In the genomic region with DNA sequence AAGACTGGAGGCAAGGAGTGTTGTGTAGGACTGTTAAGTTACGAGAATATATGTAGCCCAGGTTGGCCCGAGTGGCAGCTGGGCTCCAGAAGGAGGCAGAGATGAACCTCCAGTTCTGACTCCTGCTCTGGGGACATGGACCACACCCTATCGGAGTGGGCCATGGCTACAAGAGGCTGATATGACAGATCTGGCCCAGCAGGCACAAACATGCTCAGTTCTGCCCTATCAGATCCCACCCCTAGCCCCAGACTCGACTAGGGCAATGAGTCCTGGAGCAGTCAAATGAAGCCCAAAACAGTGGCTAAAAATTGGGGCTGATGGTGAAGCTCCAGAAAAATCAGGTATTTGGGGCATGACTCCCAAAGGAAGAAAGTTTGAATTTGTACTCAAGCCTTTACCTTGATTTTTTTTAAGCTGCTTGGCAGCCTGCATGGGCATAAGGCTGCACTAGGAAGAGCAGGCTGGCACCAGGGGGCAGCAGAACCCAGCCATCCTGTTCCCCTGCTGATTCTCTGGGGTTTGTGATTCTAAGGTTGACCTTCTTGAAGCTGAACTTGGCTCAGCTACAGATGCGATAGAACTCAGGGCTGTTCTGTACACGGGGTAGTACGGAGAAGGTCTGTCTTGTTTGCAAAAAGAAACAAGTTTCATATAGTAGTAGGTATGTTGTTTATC, we compare ENCODE assay signal across 10 mouse cellular contexts. TPM values are rescaled to one million over a fixed set of nuclear protein-coding genes. Genes with fewer than 3 reads are reported as not detected.
DNase-seq lines count a peak whose midpoint lies in the region; ATAC-seq and TF ChIP-seq lines count a peak whose summit lies in the region.
"Had no signal": no experiment of that assay in that cellular context is flagged by ENCODE, and none has a peak within 500 bp of the region (broad histone marks: within the 10 kb centered on the region; RNA-seq: fewer than 3 reads in every experiment).

No protein-coding gene starts in this region.

- no peak for TF ChIP-seq POLR2A in limb, embryonic 14.5 days (IDR thresholded peaks at IDR 0.05; ENCODE audit: borderline replicate concordance, extremely low read depth, insufficient read depth, insufficient read length)

- in situ Hi-C loops in Patski (cut with MboI; ENCODE audit: low pct_unique_long_range_greater_than_20kb) = loop anchor here (5.0 to 25.0 kb wide), 4 partner anchors 40 to 505 kb away; no protein-coding TSS in a partner anchor

- H3K9me3 ChIP-seq in liver, embryonic 12.5 days (replicated peaks) = no peaks in the 10 kb centered on the region
- no peaks in the 10 kb centered on the region for H3K9me3 ChIP-seq in hindbrain, embryonic 15.5 days
- H3K9me3 ChIP-seq in limb, embryonic 14.5 days (ENCODE audit: control insufficient read depth, low read length) = no peaks in the 10 kb centered on the region
- no peaks in the 10 kb centered on the region for H3K9me3 ChIP-seq in midbrain, embryonic 11.5 days (ENCODE audit: control insufficient read depth, low read length)
- H3K9me3 ChIP-seq: embryonic facial prominence, embryonic 15.5 days had no signal

- H3K4me2 ChIP-seq in liver, embryonic 12.5 days = no peak overlapping the region
- H3K4me2 ChIP-seq in hindbrain, embryonic 15.5 days = peak overlapping the region; percentile 85
- no peak overlapping the region for H3K4me2 ChIP-seq in limb, embryonic 14.5 days (replicated peaks; ENCODE audit: low read depth, low read length, severe bottlenecking)
- no peak overlapping the region for H3K4me2 ChIP-seq in midbrain, embryonic 11.5 days
- H3K4me2 ChIP-seq: embryonic facial prominence, embryonic 15.5 days had no signal

- H3K4me1 ChIP-seq in liver, embryonic 12.5 days = peaks cover 20% of the 10 kb centered on the region
- peaks cover 59% of the 10 kb centered on the region for H3K4me1 ChIP-seq in hindbrain, embryonic 15.5 days (replicated peaks)
- H3K4me1 ChIP-seq in limb, embryonic 14.5 days (ENCODE audit: control insufficient read depth, insufficient read depth, low read length) = no peaks in the 10 kb centered on the region; the same call in 1 of the 2 replicates
- peaks cover 35% of the 10 kb centered on the region for H3K4me1 ChIP-seq in midbrain, embryonic 11.5 days (ENCODE audit: control insufficient read depth, insufficient read depth, low read length)

- CTCF ChIA-PET in Patski (lab: Charles Lee) = interaction anchor here (1.1 to 2.4 kb wide), 7 partner anchors 12 to 231 kb away, joined by 3 to 10 read pairs (median 5); no protein-coding TSS in a partner anchor

- no peaks in the 10 kb centered on the region for H3K36me3 ChIP-seq in liver, embryonic 12.5 days
- no peaks in the 10 kb centered on the region for H3K36me3 ChIP-seq in hindbrain, embryonic 15.5 days
- H3K36me3 ChIP-seq in limb, embryonic 14.5 days (ENCODE audit: control insufficient read depth, insufficient read depth, low read length) = no peaks in the 10 kb centered on the region
- no peaks in the 10 kb centered on the region for H3K36me3 ChIP-seq in midbrain, embryonic 11.5 days (ENCODE audit: control insufficient read depth, insufficient read depth, low read length)
- H3K36me3 ChIP-seq: embryonic facial prominence, embryonic 15.5 days had no signal

- DNase-seq in liver (peak; percentile 38), Patski (ENCODE audit: low read depth, low spot score) (no peak)
- peak; percentile 67 to 70 for DNase-seq in cerebellum, postnatal 10 days
- DNase-seq in limb, embryonic 14.5 days (ENCODE audit: low spot score) = peak; percentile 58
- DNase-seq in right cerebral cortex, postnatal 14 days = peak; percentile 50
- DNase-seq in midbrain, embryonic 11.5 days (ENCODE audit: low spot score, missing footprints) = no peak

- ATAC-seq in liver, embryonic 12.5 days = no peak; the same call in 1 of the 2 replicates
- ATAC-seq in Patski = no peak
- no peak for ATAC-seq in hindbrain, embryonic 15.5 days (ENCODE audit: low FRiP score, low read depth)
- ATAC-seq in limb, embryonic 14.5 days (ENCODE audit: low FRiP score, low read depth) = no peak
- ATAC-seq in midbrain, embryonic 11.5 days (ENCODE audit: low FRiP score) = no peak

- no peak overlapping the region for H3K27ac ChIP-seq in liver, embryonic 12.5 days
- no peak overlapping the region for H3K27ac ChIP-seq in hindbrain, embryonic 15.5 days (replicated peaks)
- H3K27ac ChIP-seq in limb, embryonic 14.5 days (replicated peaks; ENCODE audit: low read depth, low read length) = no peak overlapping the region
- no peak overlapping the region for H3K27ac ChIP-seq in midbrain, embryonic 11.5 days (ENCODE audit: low read depth, low read length)
- H3K27ac ChIP-seq: embryonic facial prominence, embryonic 15.5 days had no signal

- no peak overlapping the region for H3K9ac ChIP-seq in liver, embryonic 12.5 days
- no peak overlapping the region for H3K9ac ChIP-seq in hindbrain, embryonic 15.5 days
- no peak overlapping the region for H3K9ac ChIP-seq in limb, embryonic 14.5 days (ENCODE audit: low read depth, low read length, severe bottlenecking)
- H3K9ac ChIP-seq in midbrain, embryonic 11.5 days (ENCODE audit: low read length) = no peak overlapping the region
- H3K9ac ChIP-seq: embryonic facial prominence, embryonic 15.5 days had no signal

- no peak overlapping the region for H3K4me3 ChIP-seq in liver, embryonic 12.5 days
- H3K4me3 ChIP-seq in hindbrain, embryonic 15.5 days = no peak overlapping the region
- H3K4me3 ChIP-seq in limb, embryonic 14.5 days (replicated peaks; ENCODE audit: low read length) = no peak overlapping the region
- H3K4me3 ChIP-seq in midbrain, embryonic 11.5 days (ENCODE audit: low read depth, low read length) = no peak overlapping the region
- H3K4me3 ChIP-seq: embryonic facial prominence, embryonic 15.5 days had no signal

- H3K27me3 ChIP-seq in liver, embryonic 12.5 days (replicated peaks) = peaks cover 53% of the 10 kb centered on the region
- peaks cover 14% of the 10 kb centered on the region for H3K27me3 ChIP-seq in Patski
- H3K27me3 ChIP-seq in hindbrain, embryonic 15.5 days = no peaks in the 10 kb centered on the region
- peaks cover 8% of the 10 kb centered on the region for H3K27me3 ChIP-seq in limb, embryonic 14.5 days (ENCODE audit: control insufficient read depth, insufficient read depth, low read length)
- no peaks in the 10 kb centered on the region for H3K27me3 ChIP-seq in midbrain, embryonic 11.5 days (ENCODE audit: control insufficient read depth, insufficient read depth, low read length)

- TF ChIP-seq CTCF in Patski (IDR thresholded peaks at IDR 0.05) = peak; percentile 87

- 62% methylated on average over 7 of the region's 7 CpGs for WGBS in liver, embryonic 12.5 days (ENCODE audit: insufficient replicate concordance)
- 78% methylated on average over 7 of the region's 7 CpGs for WGBS in hindbrain, embryonic 15.5 days
- 76% methylated on average over 7 of the region's 7 CpGs for WGBS in limb, embryonic 14.5 days
- WGBS in midbrain, embryonic 11.5 days = 81% methylated on average over 7 of the region's 7 CpGs

- POLR2A ChIA-PET in Patski (lab: Charles Lee) = no interaction called here

RNA-seq across cellular contexts. Expression of a gene that starts 3.7 kb away (rescaled TPM):
- polyA plus RNA-seq in liver, embryonic 12.5 days (2016; fragmentation: Nextera tagmentation; extraction: Ambion mirVana) = 1.3 and 1.7 TPM in 2 replicates
- 0.42 TPM for polyA plus RNA-seq in Patski (2021)
- 44.0 and 45.4 TPM in 2 replicates for polyA plus RNA-seq in hindbrain, embryonic 15.5 days (2015; fragmentation: Nextera tagmentation; extraction: Ambion mirVana)
- polyA plus RNA-seq in limb, embryonic 14.5 days (2012; rRNA removed) = 0.91 and 1.2 TPM in 2 replicates
- 0.47 and 0.72 TPM in 2 replicates for polyA plus RNA-seq in limb, embryonic 14.5 days (2014; fragmentation: Nextera tagmentation; extraction: Ambion mirVana)
- polyA plus RNA-seq in midbrain, embryonic 11.5 days (2014; fragmentation: Nextera tagmentation; extraction: Ambion mirVana) = 20.4 and 22.4 TPM in 2 replicates

RNA-seq across cellular contexts. Expression of a gene that starts 40.2 kb away (rescaled TPM):
- not detected in 2 replicates for polyA plus RNA-seq in liver, embryonic 12.5 days (2016; fragmentation: Nextera tagmentation; extraction: Ambion mirVana)
- polyA plus RNA-seq in Patski (2021) = not detected
- polyA plus RNA-seq in hindbrain, embryonic 15.5 days (2015; fragmentation: Nextera tagmentation; extraction: Ambion mirVana) = not detected in 2 replicates
- not detected in 2 replicates for polyA plus RNA-seq in limb, embryonic 14.5 days (2012; rRNA removed)
- not detected in 2 replicates for polyA plus RNA-seq in limb, embryonic 14.5 days (2014; fragmentation: Nextera tagmentation; extraction: Ambion mirVana)
- not detected in 2 replicates for polyA plus RNA-seq in midbrain, embryonic 11.5 days (2014; fragmentation: Nextera tagmentation; extraction: Ambion mirVana)
- polyA plus RNA-seq: embryonic facial prominence, embryonic 15.5 days; lung, embryonic 16.5 days had no signal

RNA-seq across cellular contexts. Expression of a gene that starts 57.8 kb away (rescaled TPM):
- polyA plus RNA-seq in liver, embryonic 12.5 days (2016; fragmentation: Nextera tagmentation; extraction: Ambion mirVana) = not detected in 2 replicates
- 0.17 TPM for polyA plus RNA-seq in Patski (2021)
- not detected in 2 replicates for polyA plus RNA-seq in hindbrain, embryonic 15.5 days (2015; fragmentation: Nextera tagmentation; extraction: Ambion mirVana)
- polyA plus RNA-seq in limb, embryonic 14.5 days (2012; rRNA removed) = not detected in 2 replicates
- polyA plus RNA-seq in limb, embryonic 14.5 days (2014; fragmentation: Nextera tagmentation; extraction: Ambion mirVana) = not detected in 2 replicates
- polyA plus RNA-seq in midbrain, embryonic 11.5 days (2014; fragmentation: Nextera tagmentation; extraction: Ambion mirVana) = not detected in 2 replicates
- polyA plus RNA-seq: embryonic facial prominence, embryonic 15.5 days had no signal

Comparison
In these comparisons a context has a peak if more than half of its experiments do, and no peak if none do; other contexts are left out.
1. DNase-seq: peak in liver (single experiment), cerebellum, postnatal 10 days (2 of 2), limb, embryonic 14.5 days (single experiment) and right cerebral cortex, postnatal 14 days (single experiment); none in Patski (single experiment) and midbrain, embryonic 11.5 days (single experiment).